Mouse (Mus musculus): ENCODE data around the gene Morn3.

- TF ChIP-seq CTCF (IDR thresholded peaks at IDR 0.05; ENCODE audit: borderline replicate concordance, insufficient read depth, low read depth, low read length): peak; percentile 64
- no peak for TF ChIP-seq POLR2A (IDR thresholded peaks at IDR 0.05; ENCODE audit: borderline replicate concordance, insufficient read depth, low read length)
These were observed 1.1 kb downstream of the Morn3 start for GRCm38 (mm10) chr5:123045561-123046295.

Data from cerebellum, adult 2 months (tissue).